Mouse (Mus musculus): ENCODE results near the gene Cst7.
A peak's percentile ranks its signal among the peaks of the same experiment; 100 is the strongest.
"Not testable (repeated sequence)": the region's sequence is repeated elsewhere in the genome, so short reads cannot be mapped to it uniquely, and the experiment has no call there.

Gene Cst7

DNA sequence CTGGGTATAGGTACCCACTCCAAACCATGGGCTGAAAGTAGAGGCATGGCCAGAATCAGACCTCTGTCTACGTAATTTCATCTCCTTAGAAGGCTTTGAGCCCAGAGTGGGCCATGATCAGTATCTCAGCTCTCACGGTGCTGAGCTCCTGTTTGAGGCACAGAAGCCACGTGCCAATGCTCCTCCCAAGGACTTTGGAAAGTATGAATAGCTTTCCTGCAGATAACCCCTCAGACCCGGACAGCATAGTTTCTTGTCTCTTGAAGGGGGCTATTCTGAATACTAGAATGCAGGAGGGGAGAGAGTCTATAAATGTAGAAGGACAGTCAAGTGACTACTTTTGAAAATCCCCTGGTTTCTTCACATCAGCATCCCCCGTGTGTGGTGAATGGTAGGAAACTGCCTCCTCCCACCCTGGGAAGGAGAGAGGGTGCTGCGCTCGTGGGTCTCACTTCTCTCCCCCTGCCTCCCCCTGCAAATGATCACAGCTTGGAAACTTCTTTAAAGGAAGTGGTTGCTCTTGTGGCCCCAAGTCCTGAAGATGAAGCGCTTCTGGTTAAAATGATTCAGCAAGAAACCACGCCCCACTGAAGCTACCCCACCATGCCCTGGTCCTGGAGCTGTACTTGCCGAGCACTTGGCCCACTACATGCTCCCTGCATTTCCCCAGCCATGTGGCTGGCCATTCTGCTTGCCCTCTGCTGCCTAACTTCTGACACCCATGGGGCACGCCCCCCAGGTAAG, at the start of gene Cst7:
Gene Cst7, plus strand, starts transcription at position 569 of the 744 bp plus-strand sequence.
- no peak for DNase-seq

DNA sequence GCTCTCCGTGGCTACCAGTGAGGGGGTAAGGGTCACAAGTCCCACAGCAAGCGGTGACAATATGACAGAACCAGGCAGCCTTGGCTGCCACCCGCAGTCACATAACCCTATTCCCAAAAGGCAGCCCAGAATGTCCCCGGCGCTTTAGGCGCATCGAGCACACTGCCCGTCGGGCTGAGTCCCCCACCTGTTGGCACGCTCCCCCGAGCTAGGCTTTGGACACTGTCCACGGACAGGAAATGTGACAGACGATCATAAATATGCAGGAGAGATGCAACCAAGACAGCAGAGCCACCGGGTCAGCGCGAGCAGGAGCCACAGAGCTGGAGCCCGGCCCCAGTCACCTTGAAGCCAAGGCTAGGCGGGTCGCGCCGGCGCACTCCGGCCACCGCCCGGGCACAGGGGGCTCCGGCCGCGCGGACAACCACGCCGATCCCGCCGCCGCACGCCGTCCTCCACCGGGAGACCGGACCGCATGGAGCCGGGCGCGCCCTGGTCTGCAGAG, 44.5 kb upstream of the Cst7 start:
- no peak for DNase-seq

DNA sequence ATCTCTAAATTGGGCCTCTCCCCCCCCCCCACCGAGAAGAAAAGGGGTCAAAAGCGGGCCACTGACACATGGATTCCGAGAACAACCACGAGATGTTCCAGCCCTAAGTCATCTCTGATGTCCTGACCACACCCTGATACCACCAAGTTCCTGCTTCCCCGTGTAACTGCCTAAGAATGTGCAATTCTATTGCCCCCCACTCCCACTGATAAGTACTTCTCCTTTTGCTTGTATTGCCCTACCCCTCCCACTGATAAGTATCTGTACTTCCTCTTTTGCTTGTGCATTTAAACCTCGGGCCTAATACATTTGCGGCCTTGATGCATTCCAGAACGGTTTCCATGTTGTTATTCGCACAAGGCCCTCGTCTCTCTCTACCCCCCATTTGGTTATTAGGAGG, 20.6 kb upstream of the Cst7 start:
- not testable (repeated sequence) for DNase-seq

DNA sequence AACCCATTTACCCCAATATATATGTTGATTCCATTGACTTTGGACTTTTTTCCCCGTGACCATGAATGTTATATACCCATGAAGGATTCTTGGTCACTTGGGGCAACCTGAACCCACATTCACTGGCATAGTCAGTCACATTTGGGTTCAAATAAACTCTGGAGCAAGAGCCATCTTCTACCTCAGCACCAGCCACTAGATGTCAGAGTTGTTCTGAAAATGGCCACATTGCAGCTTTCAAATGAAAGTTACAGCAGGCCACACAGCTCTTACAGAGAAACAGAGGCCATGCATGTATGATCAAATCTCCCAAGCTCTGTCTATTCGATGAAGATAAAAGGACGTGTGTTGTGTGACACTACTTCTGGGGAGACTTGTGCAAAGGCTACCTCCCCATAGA, 11.6 kb upstream of the Cst7 start:
- peak; percentile 29 for DNase-seq

DNA sequence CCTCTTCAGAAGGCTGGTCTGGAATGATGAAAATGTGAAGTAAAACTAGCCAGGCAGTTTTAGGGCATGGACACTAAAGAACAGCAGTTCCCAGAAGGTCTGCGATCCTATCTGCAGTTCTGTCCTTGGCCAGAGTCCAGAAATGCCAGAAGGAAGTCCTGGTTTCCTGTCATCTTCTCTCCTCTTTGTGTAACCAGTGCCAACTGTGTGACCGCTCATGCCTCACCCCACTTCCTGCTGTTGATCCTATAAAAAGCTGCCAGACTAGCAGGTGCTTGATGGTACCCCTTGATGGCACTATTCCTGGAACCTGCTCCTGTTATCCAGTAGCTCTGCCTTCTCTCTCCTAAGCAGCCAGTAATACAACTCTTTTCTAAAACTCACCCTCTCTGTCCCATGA, 3.2 kb upstream of the Cst7 start:
- DNase-seq = no peak

DNA sequence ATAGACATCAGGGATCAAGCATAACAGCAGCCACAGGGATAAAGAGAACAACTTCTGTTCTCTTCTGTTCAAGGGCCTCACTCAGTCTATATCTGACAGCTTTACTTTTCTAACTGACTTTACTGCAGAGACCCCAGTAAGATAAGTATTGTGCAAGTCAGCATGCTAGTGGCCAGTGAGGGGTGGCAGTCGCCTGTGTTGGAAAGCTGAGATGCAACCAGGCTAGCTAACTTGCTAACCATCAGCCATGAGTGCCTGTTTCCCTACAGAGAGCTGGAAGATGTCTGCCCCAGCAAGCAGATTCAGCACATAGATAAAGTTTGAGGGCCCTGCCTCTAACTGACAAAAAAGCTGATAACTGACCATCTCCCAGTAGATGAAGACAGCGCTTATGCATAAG, 546 bp downstream of the Cst7 start:
- DNase-seq = no peak

DNA sequence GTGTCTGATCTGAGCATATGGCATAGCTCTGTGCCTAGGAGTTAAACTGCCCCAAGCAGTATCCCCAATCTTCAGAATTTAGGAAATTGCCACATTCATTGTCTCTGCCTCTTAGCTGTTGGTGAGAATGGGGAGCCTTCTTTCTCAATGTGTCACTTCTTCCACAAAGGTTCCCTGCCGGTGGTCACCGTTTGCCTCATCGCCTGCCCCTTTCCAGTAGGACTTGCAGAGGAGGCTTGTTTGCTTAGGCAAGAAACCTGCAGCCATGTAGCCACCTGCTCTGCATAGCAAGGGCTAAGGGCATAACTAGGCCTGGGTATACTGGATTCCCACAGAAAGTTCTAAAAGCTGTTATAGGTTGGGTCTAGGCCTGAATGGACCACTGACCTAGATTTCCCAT, 2.2 kb downstream of the Cst7 start:
- DNase-seq = no peak

DNA sequence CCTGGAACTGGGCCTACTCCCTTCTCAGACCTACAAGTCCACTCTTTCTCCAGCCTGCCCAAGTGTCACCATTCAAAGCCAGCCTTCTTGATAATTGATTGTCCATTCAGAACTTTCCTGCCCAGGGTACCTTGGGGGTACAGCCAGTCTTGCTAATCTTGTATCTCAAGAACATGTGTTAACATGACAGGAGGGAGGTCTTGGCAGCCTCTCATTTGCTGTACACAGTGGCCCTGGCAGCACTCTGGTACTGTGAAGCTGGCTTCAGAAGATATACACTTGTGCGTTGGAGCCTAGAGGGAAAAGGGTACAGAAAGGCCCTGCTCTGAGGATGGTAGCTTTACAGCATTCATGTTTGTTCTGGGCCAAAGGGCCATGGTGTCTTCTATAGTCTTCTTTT, 6.0 kb downstream of the Cst7 start:
- no peak for DNase-seq

DNA sequence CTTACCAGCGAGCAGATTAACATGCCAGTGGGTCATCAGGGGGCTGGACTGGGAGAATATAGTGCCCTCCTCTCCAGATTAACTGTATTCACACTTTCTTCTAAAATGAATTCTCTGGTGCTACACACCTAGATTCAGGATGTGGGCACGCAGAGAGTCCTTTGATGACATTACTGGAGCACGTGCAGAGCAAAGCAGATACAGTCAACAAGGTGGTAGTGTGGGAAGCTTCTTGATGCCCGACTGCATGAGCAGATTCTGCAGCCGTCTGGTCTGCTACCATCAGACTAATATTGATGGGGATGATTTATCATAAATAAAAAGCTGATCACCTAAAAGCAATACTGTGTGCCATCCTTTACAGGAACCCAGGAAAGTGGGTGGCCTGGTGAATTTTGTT, 8.4 kb downstream of the Cst7 start:
- no peak for DNase-seq

DNA sequence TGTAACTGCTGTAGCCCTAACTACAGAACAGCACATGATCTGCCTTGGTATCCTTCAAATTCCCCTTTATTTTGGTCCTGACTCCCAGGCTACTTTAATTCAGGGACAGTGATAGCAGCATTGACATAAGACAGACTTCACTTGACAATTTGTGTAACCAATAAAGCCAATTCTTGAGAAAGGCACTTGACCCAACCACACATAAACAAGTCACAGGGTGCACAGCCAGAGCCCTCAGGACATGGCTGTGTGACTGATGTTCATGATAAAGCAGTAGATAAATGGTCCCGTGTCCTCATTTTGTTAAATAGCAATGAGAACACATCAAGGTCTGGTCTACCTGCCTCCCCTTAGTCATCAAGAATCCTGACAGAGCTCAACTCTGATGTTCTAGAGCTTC, 9.4 kb downstream of the Cst7 start:
- no peak for DNase-seq

DNA sequence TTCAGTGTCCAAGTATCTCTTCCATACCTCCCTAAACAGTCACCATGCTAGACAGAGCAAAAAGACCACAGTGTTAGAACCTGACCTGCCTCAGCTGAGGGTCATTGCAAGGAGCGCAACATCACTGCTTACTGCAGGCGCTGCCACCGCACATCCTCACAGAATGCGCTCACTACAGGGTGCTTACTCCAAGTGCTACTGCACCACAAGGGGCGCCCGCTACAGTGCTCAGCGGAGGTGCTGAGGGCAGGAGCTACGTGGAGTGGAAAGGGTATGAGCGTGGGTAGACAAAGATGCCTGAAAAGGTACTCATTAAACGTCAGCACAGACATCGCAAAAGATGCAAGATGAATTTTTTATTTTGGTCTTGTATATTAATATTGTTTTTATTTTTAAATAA, 18.9 kb downstream of the Cst7 start:
- no peak for DNase-seq

DNA sequence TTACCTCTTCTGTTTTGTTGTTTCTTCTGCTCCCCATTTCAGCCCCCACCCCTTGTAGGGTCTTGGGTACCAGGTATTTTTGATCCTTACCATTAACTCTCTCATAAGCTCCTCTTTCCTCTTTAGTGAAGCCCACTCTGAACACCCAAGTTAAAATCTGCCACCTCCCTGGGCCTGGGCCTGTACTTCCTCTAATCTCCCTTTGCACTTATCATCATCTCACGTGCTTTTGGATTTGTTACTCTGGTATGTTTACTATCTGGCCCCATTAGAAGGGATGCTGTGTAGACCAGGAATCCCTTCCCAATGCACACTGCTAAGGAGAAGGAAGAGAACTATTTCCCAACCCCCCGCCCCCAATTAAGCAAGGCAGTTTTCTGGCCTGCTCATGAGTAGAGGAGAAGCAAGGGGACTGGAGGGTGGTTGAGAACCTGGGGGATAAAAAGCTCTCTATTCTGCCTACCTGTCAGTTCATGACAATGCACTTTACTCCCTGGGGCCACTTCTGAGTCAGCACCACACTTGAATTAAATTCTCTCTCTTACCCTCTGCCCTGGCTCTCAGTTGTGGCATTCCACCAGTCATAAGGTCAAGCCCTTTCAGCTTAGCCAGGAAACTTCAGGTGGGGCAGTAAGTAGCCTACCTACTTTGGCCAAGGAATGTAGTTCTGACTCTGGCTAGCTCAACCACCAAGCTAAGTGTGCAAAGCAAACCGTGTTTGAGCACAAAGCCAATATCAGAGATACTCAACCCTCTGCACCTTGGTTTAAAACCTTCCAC, 25.4 kb downstream of the Cst7 start:
- DNase-seq = no peak

DNA sequence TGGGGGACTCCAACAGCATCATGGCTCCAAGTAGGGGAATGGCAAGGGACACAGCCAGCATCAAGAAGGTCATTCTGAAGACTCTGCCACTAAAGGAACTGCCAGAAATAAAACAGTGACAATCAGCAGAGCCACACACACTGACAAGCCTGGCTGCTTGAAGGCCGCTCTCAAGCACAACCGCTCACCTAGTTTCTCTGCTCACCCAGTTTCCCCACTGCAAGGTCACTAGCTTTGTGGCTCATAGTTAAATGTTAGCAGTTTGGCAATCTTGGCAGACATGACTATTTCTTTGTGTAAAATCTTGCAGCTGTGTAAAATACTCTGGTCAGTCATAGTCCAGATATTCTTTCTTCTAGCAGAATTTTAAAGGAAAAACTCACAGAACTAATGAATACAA, 30.0 kb downstream of the Cst7 start:
- no peak for DNase-seq

DNA sequence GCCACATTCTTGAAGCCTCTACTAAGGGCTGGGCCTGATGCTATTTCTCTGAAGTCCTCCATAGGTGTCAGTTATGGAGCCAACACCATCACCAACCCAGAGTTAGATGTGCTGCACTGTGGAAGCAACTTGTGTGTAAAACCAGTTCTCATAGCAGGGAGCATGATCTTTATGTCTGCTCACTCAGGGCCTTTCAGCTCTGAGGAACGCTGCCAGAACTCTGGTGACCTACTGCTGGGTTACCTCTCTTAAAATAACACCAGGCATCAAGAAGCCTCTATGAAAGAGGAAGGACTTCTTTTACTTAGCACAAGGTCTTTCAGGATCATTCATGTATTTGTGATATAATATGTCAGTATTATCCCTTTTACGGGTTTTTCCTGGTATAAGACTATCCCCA, 32.0 kb downstream of the Cst7 start:
- DNase-seq = no peak

DNA sequence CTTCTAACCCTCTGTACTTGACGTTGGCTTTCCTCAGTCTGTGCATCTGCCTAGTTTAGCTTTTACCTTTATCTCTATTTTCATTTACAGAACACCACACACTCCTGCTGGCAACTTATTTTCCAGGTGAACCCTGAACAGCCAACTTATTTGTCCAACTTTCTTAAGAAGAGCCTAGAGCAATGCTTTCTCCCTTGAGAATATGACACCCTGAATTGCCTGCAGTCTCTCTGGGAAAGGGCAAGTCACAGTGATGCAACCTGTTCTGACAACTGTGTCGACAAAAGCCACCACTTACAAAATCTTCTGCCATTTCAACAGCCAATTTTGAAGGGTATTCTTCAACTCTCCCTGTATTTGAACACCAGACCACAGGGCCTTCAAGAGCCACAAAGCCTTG, 34.6 kb downstream of the Cst7 start:
- DNase-seq = no peak

DNA sequence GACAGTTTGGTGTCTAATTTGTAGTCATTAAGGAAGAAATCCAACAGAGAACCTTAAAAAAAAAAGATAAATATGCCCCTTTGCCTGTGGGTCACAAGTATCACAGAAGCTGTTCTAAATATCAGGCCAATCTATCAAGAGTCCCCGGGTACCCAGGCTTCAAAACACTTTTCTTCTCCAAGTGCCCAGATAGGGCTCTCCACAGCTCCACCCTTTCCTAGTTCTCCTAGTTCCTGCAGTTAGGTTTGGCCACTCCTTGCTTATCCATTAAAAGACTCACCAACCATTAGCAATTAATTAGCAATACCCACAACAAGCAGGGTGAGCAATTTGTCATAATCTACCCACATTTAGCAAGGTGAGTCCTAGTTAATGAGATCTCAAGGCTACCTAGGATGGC, 36.9 kb downstream of the Cst7 start:
- no peak for DNase-seq

DNA sequence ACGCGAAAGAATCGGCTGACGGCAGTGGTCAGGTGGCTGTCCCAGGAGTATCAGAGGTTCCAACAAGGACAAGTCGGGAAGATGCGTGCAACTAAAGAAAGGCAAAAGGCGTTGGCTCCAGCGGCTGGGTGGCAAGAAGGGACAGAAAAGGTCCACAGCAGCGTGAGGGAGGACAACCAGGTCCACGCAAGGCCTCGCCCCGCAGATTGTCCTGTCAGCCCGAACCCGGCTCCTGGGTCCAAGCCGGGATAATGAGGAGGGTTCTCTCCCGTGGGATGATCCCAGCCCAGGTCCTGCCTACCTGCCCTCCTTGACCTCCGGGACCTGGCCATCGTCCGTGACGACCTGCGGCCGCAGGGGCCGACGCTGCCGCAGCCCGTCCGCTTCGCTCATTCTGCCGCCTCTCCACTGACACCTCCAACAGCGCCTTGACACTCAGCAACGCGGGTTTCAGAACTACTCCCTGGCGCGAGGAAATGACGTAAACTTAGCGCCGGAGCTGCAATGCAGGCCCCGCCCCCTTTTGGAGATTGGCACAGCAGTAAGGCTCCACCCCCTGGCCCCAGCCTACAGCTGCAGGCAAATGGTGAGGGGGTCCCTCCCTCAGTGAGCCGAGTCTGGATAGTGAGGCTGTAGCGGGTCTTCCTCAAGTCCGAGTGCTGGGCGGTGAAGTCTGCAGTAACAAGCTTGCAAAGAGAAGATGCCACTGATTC, 38.0 kb downstream of the Cst7 start, which contains the start of gene Apmap:
Gene Apmap, minus strand, starts transcription at position 481 of the 713 bp plus-strand sequence.
- DNase-seq = peak; percentile 97

DNA sequence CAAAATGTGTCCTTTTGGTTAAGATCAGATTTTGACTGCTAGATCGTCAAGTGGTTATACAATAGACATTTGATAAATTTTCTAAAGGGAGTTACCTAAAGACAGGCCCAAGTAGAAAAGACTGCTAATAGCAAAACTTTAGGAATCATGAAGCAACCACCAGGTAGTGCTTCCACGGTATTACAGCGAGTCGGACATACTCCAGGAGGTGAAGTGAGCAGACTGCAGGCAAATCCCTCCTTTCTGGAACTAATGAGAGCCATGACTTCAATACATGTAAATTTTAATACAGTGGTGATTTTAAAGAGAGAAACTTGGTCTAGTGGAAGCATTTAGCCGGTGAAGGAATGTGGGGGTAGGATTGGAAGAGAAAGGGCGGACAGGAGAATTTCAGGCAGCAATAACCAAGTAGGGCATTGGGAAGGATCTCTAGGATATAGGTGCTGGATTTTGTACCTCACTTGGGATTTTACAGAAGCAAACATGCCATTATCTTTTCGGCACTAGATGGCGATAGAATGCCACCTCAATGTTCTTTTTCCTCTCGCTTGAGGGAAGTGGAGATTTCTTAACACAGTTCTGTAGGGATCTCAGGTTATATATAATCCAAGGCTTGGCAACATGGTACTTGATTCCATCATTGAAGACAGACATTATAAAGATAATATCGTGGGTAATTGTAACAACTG, 38.8 kb downstream of the Cst7 start:
- DNase-seq = peak; percentile 38

DNA sequence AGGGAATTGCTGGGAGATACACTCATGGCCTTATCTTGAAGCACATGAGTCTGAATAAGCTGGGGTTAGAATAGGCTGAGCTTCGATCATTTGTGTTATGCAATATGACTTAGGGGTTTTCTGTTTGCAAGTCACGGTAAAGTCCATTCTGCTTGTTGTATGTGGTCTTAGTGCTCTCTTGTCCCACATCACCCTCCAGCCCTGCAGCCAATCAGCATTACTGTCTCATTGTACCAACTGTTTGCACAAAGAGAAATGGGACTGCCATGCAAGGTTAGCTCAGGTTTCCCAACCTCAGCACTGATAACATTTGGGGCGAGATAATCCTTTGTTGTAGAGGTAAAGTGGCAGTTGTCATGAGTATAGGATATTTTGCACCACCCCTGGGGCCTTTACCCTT, 39.9 kb downstream of the Cst7 start:
- DNase-seq = no peak

DNA sequence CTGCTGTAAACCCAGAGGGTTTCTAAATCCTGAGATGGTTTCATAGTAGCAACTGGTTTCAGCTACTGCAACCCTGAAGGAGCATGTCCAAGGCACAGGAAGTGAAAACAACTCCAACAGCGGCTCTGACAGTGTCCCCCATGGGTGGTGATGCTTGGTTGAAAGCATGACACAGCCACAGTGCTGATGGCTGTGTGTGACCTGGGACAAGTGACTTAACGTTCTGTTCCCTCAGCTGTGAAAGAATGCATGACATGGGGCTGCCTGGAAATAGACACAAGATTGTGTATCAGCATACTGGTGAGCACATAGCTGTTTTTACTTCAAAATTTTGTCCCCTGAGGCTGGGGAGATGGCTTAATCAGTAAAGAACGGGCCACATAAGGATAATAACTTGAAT, 51.5 kb downstream of the Cst7 start:
- DNase-seq = no peak

DNA sequence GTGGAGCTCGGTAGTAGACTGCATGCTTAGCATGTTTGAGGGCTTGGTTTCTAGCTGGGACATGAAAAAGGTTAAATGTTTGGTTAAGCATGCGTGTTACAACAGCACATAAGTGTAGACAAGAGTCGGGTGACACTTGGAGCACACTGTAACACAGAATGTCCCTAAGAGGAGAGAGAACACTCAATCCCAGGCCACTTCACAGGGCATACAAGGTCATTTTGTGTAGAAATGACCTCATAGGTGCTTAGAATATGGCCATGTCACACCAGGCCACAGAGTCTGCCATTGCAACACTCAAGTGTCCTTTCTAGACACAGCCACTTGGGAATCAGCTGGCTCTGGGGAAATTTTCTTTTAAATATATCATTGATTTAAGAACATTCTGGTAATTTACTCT, 53.7 kb downstream of the Cst7 start:
- no peak for DNase-seq

DNA sequence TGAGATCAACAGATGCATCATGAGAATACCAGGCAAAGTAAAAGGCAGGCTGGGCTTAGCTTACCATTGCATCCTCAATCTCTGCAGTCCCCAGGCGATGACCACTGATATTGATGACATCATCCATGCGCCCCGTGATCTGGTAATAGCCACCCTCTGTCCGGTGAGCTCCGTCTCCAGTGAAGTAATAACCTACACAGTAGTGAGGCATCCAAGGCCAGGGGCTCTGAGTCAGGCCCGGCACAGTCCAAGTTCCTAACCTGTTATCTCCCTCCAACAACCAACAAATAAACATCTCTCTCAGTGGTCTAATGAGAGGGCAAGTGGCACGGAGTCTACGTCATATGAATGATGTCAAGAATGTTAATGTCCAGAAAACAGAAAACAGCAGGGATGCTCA, 54.7 kb downstream of the Cst7 start:
- DNase-seq = no peak

DNA sequence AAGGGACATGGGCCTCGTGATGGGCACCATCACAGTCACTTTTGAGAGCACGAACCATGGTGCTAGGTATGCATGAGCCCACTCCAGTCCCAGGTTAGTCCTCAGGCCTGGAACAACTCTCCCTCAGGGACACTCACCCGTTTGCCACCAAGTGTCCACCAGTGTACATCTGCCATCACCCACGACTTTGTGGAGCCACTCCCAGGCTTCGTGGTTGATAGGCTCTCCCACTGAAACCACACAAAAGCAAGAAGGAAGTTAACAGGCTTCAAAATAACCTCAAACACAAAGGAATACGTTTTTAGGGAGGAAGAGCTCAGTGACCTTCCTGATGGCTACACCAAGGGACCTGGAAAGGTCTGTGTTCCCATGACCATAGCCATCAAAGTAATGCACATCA, 56.9 kb downstream of the Cst7 start:
- DNase-seq = no peak

Data from right cerebral cortex, postnatal 14 days (tissue).